Mouse (Mus musculus) heart, embryonic 16.5 days (tissue): ENCODE measurements at regions not wholly inside any gene's neighbourhood (a gene's known extent, or its start where the extent isn't known, plus 50 kb on each side); places are given as distances from the start of the nearest gene placed in this dataset.
"Not testable (repeated sequence)": the region's sequence is repeated elsewhere in the genome, so short reads cannot be mapped to it uniquely, and the experiment has no call there.

ENCODE experiments used
- ATAC-seq: fragments of 200-750 bp; cut with Nextera tagmentation; replicated peaks from 2 replicates; pipeline ENCODE4 v1.8.0; 2017; ENCODE audit warnings: moderate number of reproducible peaks; ENCODE audit not compliant: insufficient read depth, low FRiP score; ENCODE audit errors: extremely low read depth
- H3K27ac ChIP-seq: fragments of 300-500 bp; sonication (generic); 2 replicates; pipeline ENCODE4 v1.5.1; 2014; ENCODE audit warnings: mild to moderate bottlenecking, low read length, control low read depth, moderate library complexity
- H3K27me3 ChIP-seq: fragments of 300-500 bp; sonication (generic); 2 replicates; pipeline ENCODE4 v1.6.1; 2014; ENCODE audit warnings: low read length, mixed read lengths; ENCODE audit not compliant: control insufficient read depth, insufficient read depth
- H3K36me3 ChIP-seq: fragments of 300-500 bp; sonication (generic); 2 replicates; pipeline ENCODE4 v1.6.1; 2014; ENCODE audit not compliant: control insufficient read depth, insufficient read depth
- H3K4me1 ChIP-seq: fragments of 300-500 bp; sonication (generic); 2 replicates; pipeline ENCODE4 v1.6.1; 2014; ENCODE audit warnings: low read length, mixed read lengths; ENCODE audit not compliant: control insufficient read depth, insufficient read depth
- H3K4me2 ChIP-seq: fragments of 300-500 bp; sonication (generic); 2 replicates; pipeline ENCODE4 v1.6.1; 2014; ENCODE audit warnings: low read depth, mild to moderate bottlenecking, control low read depth, low read length
- H3K4me3 ChIP-seq: fragments of 300-500 bp; sonication (generic); 2 replicates; pipeline ENCODE4 v1.5.1; 2014; ENCODE audit warnings: mild to moderate bottlenecking, control low read depth, low read length
- H3K9ac ChIP-seq: fragments of 300-500 bp; sonication (generic); 2 replicates; pipeline ENCODE4 v1.6.1; 2014; ENCODE audit warnings: low read length, control low read depth
- H3K9me3 ChIP-seq: fragments of 300-500 bp; sonication (generic); replicated peaks from 2 replicates; pipeline ENCODE4 v1.6.1; 2016; ENCODE audit warnings: low read length; ENCODE audit not compliant: control insufficient read depth
- WGBS: fragments of 180-500 bp; shearing (Covaris S2); extraction: QIAGEN DNeasy Blood & Tissue Kit; methylation state at CpG from one replicate; pipeline ENCODE4 v1.1.7; 2014; 5-methylcytosine and 5-hydroxymethylcytosine counted together

DNA sequence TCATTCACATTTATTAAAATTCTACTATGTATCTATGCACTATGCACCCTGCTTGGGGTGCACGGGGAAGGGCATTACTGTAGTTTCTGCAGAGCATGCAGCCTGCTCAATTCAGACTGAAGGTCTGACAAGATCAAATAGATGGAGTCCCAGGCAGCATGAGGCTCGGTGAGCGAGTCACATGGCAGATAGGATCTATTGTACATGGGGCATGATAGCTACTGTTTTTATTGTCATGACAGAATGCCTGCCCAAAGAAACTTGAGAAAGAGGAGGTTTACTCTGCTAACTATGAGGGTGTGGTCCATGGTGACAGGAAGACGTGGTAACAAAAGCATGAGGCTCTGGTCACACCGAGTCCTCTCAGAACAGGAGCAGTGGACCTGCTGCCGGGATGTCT is 203.1 kb upstream of the Sesn3 start:
- no peaks in the 10 kb centered on the region for H3K9me3 ChIP-seq
- peaks cover 8% of the 10 kb centered on the region; the same call in 1 of the 2 replicates for H3K4me1 ChIP-seq
- no peak overlapping the region for H3K4me3 ChIP-seq
- no peaks in the 10 kb centered on the region for H3K36me3 ChIP-seq
- H3K27ac ChIP-seq = no peak overlapping the region
- WGBS = 70% methylated on average over 6 of the region's 6 CpGs
- no peak for ATAC-seq
- no peak overlapping the region for H3K4me2 ChIP-seq
- no peak overlapping the region for H3K9ac ChIP-seq
- no peaks in the 10 kb centered on the region for H3K27me3 ChIP-seq

DNA sequence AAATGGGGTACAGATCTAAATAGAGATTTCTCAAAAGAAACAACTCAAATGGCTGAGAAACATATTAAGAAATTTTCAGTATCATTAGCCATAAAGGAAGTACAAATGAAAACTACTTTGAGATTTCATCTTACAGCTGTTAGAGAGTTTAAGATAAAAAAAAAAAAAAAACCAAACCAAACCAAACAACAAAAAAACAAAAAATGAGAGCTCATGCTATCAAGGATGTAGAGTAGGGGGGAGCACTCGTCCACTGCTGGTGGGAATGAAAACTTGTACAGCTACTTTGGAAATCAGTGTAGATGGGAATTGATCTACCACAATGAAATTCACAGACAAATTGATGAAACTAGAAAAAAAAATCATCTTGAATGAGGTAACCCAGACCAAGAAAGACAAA is 201.9 kb upstream of the Sesn3 start:
- Histone ChIP-seq H3K4me3 (no peak overlapping the region), H3K4me1 (peaks cover 8% of the 10 kb centered on the region; the same call in 1 of the 2 replicates), H3K9me3 (no peaks in the 10 kb centered on the region), H3K9ac (no peak overlapping the region), H3K36me3 (no peaks in the 10 kb centered on the region), H3K27me3 (no peaks in the 10 kb centered on the region), H3K27ac (no peak overlapping the region), H3K4me2 (no peak overlapping the region)
- no peak for ATAC-seq
- 81% methylated on average over 1 of the region's 1 CpGs for WGBS

DNA sequence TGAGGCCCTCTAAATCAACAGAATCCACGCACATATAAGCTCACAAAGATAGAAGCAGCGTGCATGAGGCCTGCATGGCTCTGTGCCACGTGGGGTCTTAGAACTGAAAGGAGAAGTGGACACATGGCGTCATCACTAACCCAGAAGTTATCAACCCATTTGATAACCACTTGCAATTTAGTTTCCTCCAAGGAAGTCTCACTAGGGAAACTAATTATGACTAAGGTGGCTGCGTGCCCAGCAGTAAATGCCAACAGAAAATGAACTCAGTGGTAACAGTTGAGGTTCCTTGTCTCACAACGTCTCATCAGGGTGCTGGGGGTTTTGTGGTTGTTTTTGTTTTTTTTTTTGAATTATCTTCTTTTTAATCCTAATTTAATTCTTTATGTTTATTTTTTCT is 200.6 kb upstream of the Sesn3 start:
- no peak overlapping the region for H3K27ac ChIP-seq
- no peaks in the 10 kb centered on the region for H3K27me3 ChIP-seq
- H3K4me1 ChIP-seq = peaks cover 8% of the 10 kb centered on the region; the same call in 1 of the 2 replicates
- no peaks in the 10 kb centered on the region for H3K9me3 ChIP-seq
- H3K4me3 ChIP-seq = no peak overlapping the region
- 54% methylated on average over 6 of the region's 6 CpGs for WGBS
- no peak overlapping the region for H3K9ac ChIP-seq
- no peaks in the 10 kb centered on the region for H3K36me3 ChIP-seq
- H3K4me2 ChIP-seq = no peak overlapping the region
- ATAC-seq = no peak

- not testable (repeated sequence) for H3K4me3 ChIP-seq, H3K4me2 ChIP-seq, H3K4me1 ChIP-seq, H3K9me3 ChIP-seq, H3K36me3 ChIP-seq, ATAC-seq, H3K27ac ChIP-seq, H3K9ac ChIP-seq, H3K27me3 ChIP-seq
These were observed 200.0 kb upstream of the Sesn3 start for GRCm38 (mm10) chr9:14074866-14075265.

GRCm38 (mm10) chr9:14075452-14075851 is 199.4 kb upstream of the Sesn3 start:
- Histone ChIP-seq H3K4me2 (no peak overlapping the region), H3K4me3 (no peak overlapping the region), H3K27ac (no peak overlapping the region), H3K27me3 (no peaks in the 10 kb centered on the region), H3K9me3 (no peaks in the 10 kb centered on the region), H3K4me1 (peaks cover 8% of the 10 kb centered on the region; the same call in 1 of the 2 replicates), H3K36me3 (no peaks in the 10 kb centered on the region), H3K9ac (no peak overlapping the region)
- WGBS = 18% methylated on average over 4 of the region's 4 CpGs
- peak; percentile 86 for ATAC-seq

- Histone ChIP-seq H3K4me1 (peaks cover 8% of the 10 kb centered on the region; the same call in 1 of the 2 replicates), H3K4me2 (no peak overlapping the region), H3K36me3 (no peaks in the 10 kb centered on the region), H3K4me3 (no peak overlapping the region), H3K9me3 (no peaks in the 10 kb centered on the region), H3K9ac (no peak overlapping the region), H3K27ac (no peak overlapping the region; the same call in 1 of the 2 replicates), H3K27me3 (no peaks in the 10 kb centered on the region)
- 100% methylated on average over 1 of the region's 1 CpGs for WGBS
- no peak for ATAC-seq
These were observed 199.0 kb upstream of the Sesn3 start for GRCm38 (mm10) chr9:14075868-14076267.

- no peaks in the 10 kb centered on the region for H3K36me3 ChIP-seq
- no peak overlapping the region for H3K27ac ChIP-seq
- no peaks in the 10 kb centered on the region for H3K27me3 ChIP-seq
- WGBS = 49% methylated on average over 5 of the region's 5 CpGs
- H3K4me3 ChIP-seq = no peak overlapping the region
- H3K4me2 ChIP-seq = no peak overlapping the region
- no peaks in the 10 kb centered on the region for H3K9me3 ChIP-seq
- no peak overlapping the region for H3K9ac ChIP-seq
- peaks cover 10% of the 10 kb centered on the region for H3K4me1 ChIP-seq
- ATAC-seq = no peak
These were observed 198.1 kb upstream of the Sesn3 start for GRCm38 (mm10) chr9:14076728-14077127.

GRCm38 (mm10) chr9:14081138-14081537 is 193.7 kb upstream of the Sesn3 start:
- peaks cover 2% of the 10 kb centered on the region; the same call in 1 of the 2 replicates for H3K4me1 ChIP-seq
- H3K27ac ChIP-seq = peak overlapping the region; percentile 39; the same call in 1 of the 2 replicates
- no peaks in the 10 kb centered on the region for H3K9me3 ChIP-seq
- H3K4me3 ChIP-seq = no peak overlapping the region
- WGBS = 50% methylated on average over 4 of the region's 4 CpGs
- H3K36me3 ChIP-seq = no peaks in the 10 kb centered on the region
- ATAC-seq = no peak
- no peaks in the 10 kb centered on the region for H3K27me3 ChIP-seq
- H3K9ac ChIP-seq = no peak overlapping the region
- H3K4me2 ChIP-seq = no peak overlapping the region

DNA sequence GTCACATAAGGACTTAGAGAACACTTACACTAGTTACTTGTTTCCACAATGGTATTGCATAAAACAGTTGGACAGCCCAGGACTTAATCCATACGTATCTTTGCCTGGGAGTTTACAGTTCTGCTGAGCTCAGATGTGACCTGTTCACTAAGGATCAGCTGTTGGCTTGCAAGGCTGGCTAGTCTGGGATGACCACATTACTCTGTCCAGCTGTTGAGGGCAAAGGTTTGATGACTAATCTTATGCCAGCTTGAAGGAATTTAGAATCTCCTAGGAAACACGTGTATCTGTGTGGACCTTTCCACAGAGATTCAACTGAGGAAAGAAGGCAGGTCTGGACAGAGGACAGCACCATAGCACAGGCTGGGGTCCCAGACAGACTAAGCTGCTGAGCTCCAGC is 188.7 kb upstream of the Sesn3 start:
- Histone ChIP-seq H3K27me3 (no peaks in the 10 kb centered on the region), H3K9ac (no peak overlapping the region), H3K27ac (no peak overlapping the region), H3K4me2 (no peak overlapping the region), H3K4me3 (no peak overlapping the region), H3K9me3 (no peaks in the 10 kb centered on the region), H3K36me3 (no peaks in the 10 kb centered on the region), H3K4me1 (peaks cover 18% of the 10 kb centered on the region)
- 55% methylated on average over 2 of the region's 2 CpGs for WGBS
- ATAC-seq = no peak

DNA sequence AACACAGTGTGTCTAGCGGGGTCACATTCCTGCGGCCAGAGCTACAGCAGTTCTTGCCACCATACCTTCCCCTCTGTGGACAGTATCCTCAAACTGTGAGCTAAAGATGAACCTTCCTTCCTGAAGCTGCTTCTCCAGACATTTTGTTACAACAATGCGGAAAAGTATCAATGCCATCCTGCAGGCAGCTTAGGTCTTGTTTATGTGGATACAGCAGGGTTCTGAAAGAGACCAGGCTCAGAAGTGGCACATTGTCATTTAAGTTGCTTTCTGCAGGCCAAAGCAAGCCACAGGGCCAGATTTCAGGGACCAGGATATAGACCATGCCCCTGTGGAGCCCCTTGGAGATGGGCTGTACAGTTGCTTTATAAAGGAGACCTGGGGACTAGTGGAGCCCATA is 188.3 kb upstream of the Sesn3 start:
- Histone ChIP-seq H3K9me3 (no peaks in the 10 kb centered on the region), H3K9ac (no peak overlapping the region), H3K4me2 (no peak overlapping the region), H3K36me3 (no peaks in the 10 kb centered on the region), H3K4me3 (no peak overlapping the region), H3K27me3 (no peaks in the 10 kb centered on the region), H3K4me1 (peaks cover 17% of the 10 kb centered on the region), H3K27ac (no peak overlapping the region)
- WGBS = 84% methylated on average over 3 of the region's 3 CpGs
- no peak for ATAC-seq
